Mouse (Mus musculus) heart, embryonic 11.5 days (tissue): ENCODE results near the gene Snx7. TPM values are rescaled to one million over a fixed set of nuclear protein-coding genes. Genes with fewer than 3 reads are reported as not detected.

ENCODE experiments used
- ATAC-seq: fragments of 200-750 bp; cut with Nextera tagmentation; replicated peaks from 2 replicates; pipeline ENCODE4 v1.8.0; 2017; ENCODE audit warnings: moderate library complexity; ENCODE audit not compliant: insufficient number of reproducible peaks, low FRiP score, low TSS enrichment
- H3K27ac ChIP-seq: fragments of 300-500 bp; sonication (generic); 2 replicates; pipeline ENCODE4 v1.5.1; 2014; ENCODE audit warnings: mild to moderate bottlenecking, low read depth, low read length
- H3K27me3 ChIP-seq: fragments of 300-500 bp; sonication (generic); 2 replicates; pipeline ENCODE4 v1.6.1; 2014; ENCODE audit warnings: mild to moderate bottlenecking, low read length, mixed read lengths; ENCODE audit not compliant: control insufficient read depth, insufficient read depth
- H3K36me3 ChIP-seq: fragments of 300-500 bp; sonication (generic); 2 replicates; pipeline ENCODE4 v1.6.1; 2014; ENCODE audit warnings: mild to moderate bottlenecking, low read length, moderate library complexity, mixed read lengths; ENCODE audit not compliant: control insufficient read depth, insufficient read depth
- H3K4me1 ChIP-seq: fragments of 300-500 bp; sonication (generic); 2 replicates; pipeline ENCODE4 v1.6.1; 2014; ENCODE audit warnings: low read length; ENCODE audit not compliant: control insufficient read depth, insufficient read depth
- H3K4me2 ChIP-seq: fragments of 300-500 bp; sonication (generic); 2 replicates; pipeline ENCODE4 v1.6.1; 2014; ENCODE audit warnings: mild to moderate bottlenecking, moderate library complexity
- H3K4me3 ChIP-seq: fragments of 300-500 bp; sonication (generic); 2 replicates; pipeline ENCODE4 v1.5.1; 2014; ENCODE audit warnings: low read depth, low read length
- H3K9ac ChIP-seq: fragments of 300-500 bp; sonication (generic); 2 replicates; pipeline ENCODE4 v1.6.1; 2014; ENCODE audit warnings: mild to moderate bottlenecking, low read depth, low read length, moderate library complexity
- H3K9me3 ChIP-seq: fragments of 300-500 bp; sonication (generic); replicated peaks from 2 replicates; pipeline ENCODE4 v1.6.1; 2016; ENCODE audit warnings: low read length; ENCODE audit not compliant: control insufficient read depth
- WGBS: fragments of 180-500 bp; shearing (Covaris S2); extraction: QIAGEN DNeasy Blood & Tissue Kit; methylation state at CpG from one replicate; pipeline ENCODE4 v1.1.7; 2014; ENCODE audit not compliant: insufficient replicate concordance; 5-methylcytosine and 5-hydroxymethylcytosine counted together
- polyA plus RNA-seq: library from polyadenylated mRNA; unstranded; fragments of >200 nt; fragmentation: Nextera tagmentation; extraction: Ambion mirVana; gene quantifications from 2 replicates; pipeline ENCODE4 v1.2.1, GENCODE M21; 2014

Gene Snx7
- polyA plus RNA-seq = 38.4 and 44.8 TPM in 2 replicates

GRCm38 (mm10) chr3:117868637-117869323 lies at the start of gene Snx7:
Gene Snx7 (minus strand): TSS chr3:117868936.
- H3K9ac ChIP-seq = peak within 1 kb of the TSS; percentile 84
- no peaks in the 10 kb centered on the region for H3K36me3 ChIP-seq
- peak within 1 kb of the TSS; percentile 62 for H3K4me3 ChIP-seq
- H3K9me3 ChIP-seq = no peaks in the 10 kb centered on the region
- ATAC-seq = peak; percentile 96
- peaks cover 2% of the 10 kb centered on the region; the same call in 1 of the 2 replicates for H3K4me1 ChIP-seq
- H3K27me3 ChIP-seq = no peaks in the 10 kb centered on the region
- peak within 1 kb of the TSS; percentile 82 for H3K27ac ChIP-seq
- peak within 1 kb of the TSS; percentile 68 for H3K4me2 ChIP-seq
- under 1% methylated on average over 53 of the region's 53 CpGs for WGBS

- WGBS = 65% methylated on average over 3 of the region's 3 CpGs
- Histone ChIP-seq H3K36me3 (no peaks in the 10 kb centered on the region), H3K9ac (no peak overlapping the region), H3K27ac (no peak overlapping the region), H3K27me3 (no peaks in the 10 kb centered on the region), H3K4me3 (no peak overlapping the region), H3K4me1 (no peaks in the 10 kb centered on the region), H3K4me2 (no peak overlapping the region), H3K9me3 (no peaks in the 10 kb centered on the region)
- ATAC-seq = no peak; the same call in 1 of the 2 replicates
Measured at GRCm38 (mm10) chr3:117915420-117915819, 46.7 kb upstream of the Snx7 start.

DNA sequence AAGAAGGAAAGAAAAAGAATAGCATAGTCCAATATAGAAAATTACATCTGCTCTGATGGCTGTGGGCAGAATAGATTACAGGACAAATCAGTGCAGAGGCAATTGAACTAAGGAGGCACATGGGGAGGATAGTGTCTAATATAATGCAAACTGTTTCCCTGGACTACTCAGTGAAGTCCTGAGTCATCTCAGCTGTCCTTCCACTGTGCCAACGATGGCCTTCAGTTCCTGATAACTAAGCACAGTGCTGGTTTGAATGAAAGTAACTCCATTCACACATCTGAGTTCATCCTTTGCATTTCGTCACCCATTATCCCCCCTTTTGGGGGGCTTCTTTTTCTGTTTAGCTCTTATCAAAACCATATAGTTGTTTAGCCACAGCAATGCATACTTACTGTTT lies 25.0 kb upstream of the Snx7 start:
- no peak overlapping the region for H3K27ac ChIP-seq
- no peak overlapping the region for H3K4me2 ChIP-seq
- H3K9me3 ChIP-seq = no peaks in the 10 kb centered on the region
- H3K9ac ChIP-seq = no peak overlapping the region
- WGBS = 57% methylated on average over 2 of the region's 2 CpGs
- H3K27me3 ChIP-seq = no peaks in the 10 kb centered on the region
- H3K4me3 ChIP-seq = no peak overlapping the region
- ATAC-seq = no peak
- H3K4me1 ChIP-seq = no peaks in the 10 kb centered on the region
- no peaks in the 10 kb centered on the region for H3K36me3 ChIP-seq

GRCm38 (mm10) chr3:117875450-117875849 lies 6.7 kb upstream of the Snx7 start:
- no peak overlapping the region for H3K9ac ChIP-seq
- ATAC-seq = no peak
- H3K4me2 ChIP-seq = no peak overlapping the region
- H3K4me3 ChIP-seq = no peak overlapping the region
- no peak overlapping the region for H3K27ac ChIP-seq
- H3K9me3 ChIP-seq = no peaks in the 10 kb centered on the region
- H3K4me1 ChIP-seq = no peaks in the 10 kb centered on the region
- 66% methylated on average over 3 of the region's 3 CpGs for WGBS
- H3K27me3 ChIP-seq = no peaks in the 10 kb centered on the region
- no peaks in the 10 kb centered on the region for H3K36me3 ChIP-seq

DNA sequence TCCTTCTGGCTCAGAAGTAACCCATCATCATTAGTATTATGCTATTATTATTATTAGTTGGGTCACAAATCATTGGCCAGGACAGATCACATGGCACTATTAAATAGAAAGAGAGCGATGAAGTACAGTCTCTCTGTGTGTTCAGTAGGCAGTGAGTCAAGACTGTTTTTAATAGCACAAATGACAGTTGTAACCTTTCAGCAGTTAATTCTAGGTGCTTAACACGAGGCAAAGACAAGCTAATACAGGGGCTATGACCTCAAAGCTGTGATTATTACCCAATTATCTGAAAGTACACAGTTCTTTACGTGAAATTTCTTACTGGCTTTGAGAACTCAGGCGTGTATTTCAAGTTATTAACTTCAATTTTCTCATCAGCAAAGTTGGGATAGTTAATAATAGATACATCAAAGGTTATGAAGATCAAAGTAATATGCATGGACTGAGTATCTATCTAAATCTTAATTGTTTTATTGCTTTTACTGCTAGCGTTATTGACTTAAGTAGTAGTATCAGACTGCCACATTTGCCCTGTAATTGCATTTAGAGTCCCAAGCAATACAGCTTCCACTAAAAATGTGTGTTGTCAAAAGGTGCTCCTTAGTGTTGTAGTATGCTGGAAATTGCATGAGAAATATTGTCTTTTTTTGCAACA lies 4.6 kb upstream of the Snx7 start:
- H3K4me3 ChIP-seq = no peak overlapping the region
- no peak overlapping the region for H3K4me2 ChIP-seq
- no peak overlapping the region for H3K9ac ChIP-seq
- H3K36me3 ChIP-seq = no peaks in the 10 kb centered on the region
- H3K4me1 ChIP-seq = 0 out of 2 replicates have a peak, but pooled peaks cover 2% of the 10 kb centered on the region
- no peaks in the 10 kb centered on the region for H3K27me3 ChIP-seq
- WGBS = 70% methylated on average over 5 of the region's 5 CpGs
- no peak for ATAC-seq
- no peaks in the 10 kb centered on the region for H3K9me3 ChIP-seq
- H3K27ac ChIP-seq = no peak overlapping the region

- 19% methylated on average over 2 of the region's 2 CpGs for WGBS
- peak overlapping the region; percentile 69; the same call in 1 of the 2 replicates for H3K27ac ChIP-seq
Measured at GRCm38 (mm10) chr3:117869324-117869715, 584 bp upstream of the Snx7 start.

GRCm38 (mm10) chr3:117868091-117868490 lies 645 bp downstream of the Snx7 start:
- Histone ChIP-seq H3K4me1 (peaks cover 2% of the 10 kb centered on the region; the same call in 1 of the 2 replicates), H3K27me3 (no peaks in the 10 kb centered on the region), H3K36me3 (no peaks in the 10 kb centered on the region), H3K27ac (peak overlapping the region; percentile 82), H3K4me3 (peak overlapping the region; percentile 62), H3K9me3 (no peaks in the 10 kb centered on the region), H3K4me2 (peak overlapping the region; percentile 68), H3K9ac (peak overlapping the region; percentile 84)
- WGBS = 59% methylated on average over 2 of the region's 2 CpGs
- no peak for ATAC-seq

More at GRCm38 (mm10) chr3:117869324-117869715, 584 bp upstream of the Snx7 start:
- Histone ChIP-seq H3K36me3 (no peaks in the 10 kb centered on the region), H3K27me3 (no peaks in the 10 kb centered on the region), H3K4me2 (peak overlapping the region; percentile 68), H3K4me1 (peaks cover 2% of the 10 kb centered on the region; the same call in 1 of the 2 replicates), H3K4me3 (peak overlapping the region; percentile 62), H3K9me3 (no peaks in the 10 kb centered on the region), H3K9ac (peak overlapping the region; percentile 77)
- no peak for ATAC-seq

- no peak overlapping the region for H3K27ac ChIP-seq
- H3K4me3 ChIP-seq = no peak overlapping the region
- H3K27me3 ChIP-seq = no peaks in the 10 kb centered on the region
- peaks cover 2% of the 10 kb centered on the region; the same call in 1 of the 2 replicates for H3K4me1 ChIP-seq
- no peaks in the 10 kb centered on the region for H3K9me3 ChIP-seq
- WGBS = 54% methylated on average over 12 of the region's 12 CpGs
- ATAC-seq = no peak
- H3K4me2 ChIP-seq = peak overlapping the region; percentile 68
- no peaks in the 10 kb centered on the region for H3K36me3 ChIP-seq
- no peak overlapping the region for H3K9ac ChIP-seq
Measured at GRCm38 (mm10) chr3:117866696-117867407, 1.9 kb downstream of the Snx7 start.
